Mouse (Mus musculus) lung, postnatal 0 days (tissue): ENCODE measurements around the gene Zfp69. TPM values are rescaled to one million over a fixed set of nuclear protein-coding genes. Genes with fewer than 3 reads are reported as not detected.
A peak's percentile ranks its signal among the peaks of the same experiment; 100 is the strongest.

Experiments used
- ATAC-seq: fragments of 200-750 bp; cut with Nextera tagmentation; 2 replicates; pipeline ENCODE4 v1.8.0; 2017; ENCODE audit warnings: moderate library complexity
- DNase-seq: peaks from one replicate; pipeline ENCODE4 v3.0.0-alpha.2; 2016; ENCODE audit warnings: low spot score
- H3K27ac ChIP-seq: fragments of 300-500 bp; sonication (generic); 2 replicates; pipeline ENCODE4 v1.5.1; 2014; ENCODE audit warnings: antibody characterized with exemption, mild to moderate bottlenecking, low read length, mixed read lengths
- H3K27me3 ChIP-seq: fragments of 300-500 bp; sonication (generic); replicated peaks from 2 replicates; pipeline ENCODE4 v1.6.1; 2014; ENCODE audit warnings: low read length, mixed read lengths; ENCODE audit not compliant: insufficient read depth
- H3K36me3 ChIP-seq: fragments of 300-500 bp; sonication (generic); 2 replicates; pipeline ENCODE4 v1.6.1; 2014; ENCODE audit warnings: low read length, mixed read lengths; ENCODE audit not compliant: insufficient read depth
- H3K4me1 ChIP-seq: fragments of 300-500 bp; sonication (generic); 2 replicates; pipeline ENCODE4 v1.6.1; 2014; ENCODE audit warnings: antibody characterized with exemption, low read depth, low read length, mixed read lengths; ENCODE audit not compliant: insufficient read depth
- H3K4me2 ChIP-seq: fragments of 300-500 bp; sonication (generic); replicated peaks from 2 replicates; pipeline ENCODE4 v1.6.1; 2014; ENCODE audit warnings: low read depth, mild to moderate bottlenecking, low read length, moderate library complexity, mixed read lengths
- H3K4me3 ChIP-seq: fragments of 300-500 bp; sonication (generic); 2 replicates; pipeline ENCODE4 v1.5.1; 2014; ENCODE audit warnings: low read depth, low read length
- H3K9ac ChIP-seq: fragments of 300-500 bp; sonication (generic); replicated peaks from 2 replicates; pipeline ENCODE4 v1.6.1; 2014; ENCODE audit warnings: low read depth, mild to moderate bottlenecking
- H3K9me3 ChIP-seq: fragments of 300-500 bp; sonication (generic); 2 replicates; pipeline ENCODE4 v1.6.1; 2016; ENCODE audit warnings: low read length, mixed read lengths
- CTCF ChIP-seq: IDR thresholded peaks from 2 replicates; pipeline ENCODE4 v1.5.1; 2016; ENCODE audit warnings: antibody characterized with exemption, mild to moderate bottlenecking
- EP300 ChIP-seq: IDR thresholded peaks from 2 replicates; pipeline ENCODE4 v1.6.1; 2016; ENCODE audit warnings: antibody characterized with exemption, mild to moderate bottlenecking, control low read depth
- WGBS: fragments of 180-500 bp; shearing (Covaris S2); extraction: QIAGEN DNeasy Blood & Tissue Kit; methylation state at CpG from one replicate; pipeline ENCODE4 v1.1.7; 2014; 5-methylcytosine and 5-hydroxymethylcytosine counted together
- polyA plus RNA-seq: library from polyadenylated mRNA; unstranded; fragments of >200 nt; fragmentation: Nextera tagmentation; extraction: Ambion mirVana; gene quantifications from 2 replicates; pipeline ENCODE4 v1.2.1, GENCODE M21; 2015

The Zfp69 gene
- 6.7 TPM in 2 replicates for polyA plus RNA-seq

DNA sequence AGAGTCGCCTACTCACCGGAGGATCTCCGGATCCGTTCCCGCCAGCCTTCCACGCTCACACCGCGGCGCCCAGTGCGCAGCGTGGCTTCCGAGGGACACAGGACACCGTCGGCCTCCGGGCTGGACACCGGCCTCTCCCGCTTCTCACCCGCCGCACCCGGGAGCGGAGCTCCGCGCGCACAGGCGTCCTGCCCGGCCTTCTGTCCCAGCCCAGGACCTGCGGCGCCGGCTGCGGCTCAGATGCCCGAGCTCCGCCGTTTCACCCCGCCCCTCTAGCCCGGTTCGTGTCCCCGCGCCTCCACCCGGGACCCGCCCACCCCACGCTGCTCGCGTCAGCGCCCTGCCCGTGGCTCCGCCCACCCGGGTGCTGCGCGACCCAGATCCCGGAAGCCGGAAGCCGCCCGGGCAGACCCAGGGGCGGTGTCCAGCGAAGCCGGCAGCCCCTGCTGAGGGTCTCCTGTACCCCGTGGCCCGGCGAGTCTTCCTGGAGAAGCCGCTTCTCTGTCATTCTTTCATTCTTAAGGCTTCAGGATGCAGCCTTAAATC, at the start of gene Zfp69:
TSS of gene Zfp69 (minus strand) at position 272 of the 546 bp plus-strand sequence.
- TF ChIP-seq EP300 (no peak), CTCF (no peak)
- Histone ChIP-seq H3K9ac (peak within 1 kb of the TSS; percentile 68), H3K4me1 (no peaks in the 10 kb centered on the region), H3K4me2 (peak within 1 kb of the TSS; percentile 94), H3K27me3 (no peaks in the 10 kb centered on the region), H3K4me3 (peak within 1 kb of the TSS; percentile 74), H3K36me3 (no peaks in the 10 kb centered on the region), H3K9me3 (no peaks in the 10 kb centered on the region), H3K27ac (peak within 1 kb of the TSS; percentile 93)
- ATAC-seq, result peak; percentile 98
- under 1% methylated on average over 52 of the region's 60 CpGs for WGBS
- peak; percentile 96 for DNase-seq

DNA sequence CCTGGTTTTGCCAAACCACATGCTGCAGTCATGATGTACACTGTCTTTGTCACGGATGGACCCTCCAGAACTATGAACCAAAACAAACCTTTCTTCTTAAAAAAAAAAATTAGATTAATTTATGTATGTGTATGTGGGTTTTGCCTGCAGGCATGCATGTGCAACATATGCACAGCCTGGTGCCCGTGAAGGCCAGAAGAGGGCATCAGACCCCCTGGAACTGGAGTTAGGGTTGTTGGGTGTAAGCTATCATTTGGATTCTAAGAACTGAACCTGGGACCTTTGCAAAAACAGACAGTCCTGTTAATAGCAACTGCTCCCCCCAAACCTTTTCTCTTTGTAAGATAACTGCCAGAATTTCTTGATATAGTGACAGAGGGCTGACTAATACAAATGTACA, 49.5 kb upstream of the Zfp69 start:
- H3K9ac ChIP-seq, result no peak overlapping the region
- H3K27ac ChIP-seq, result no peak overlapping the region
- H3K4me2 ChIP-seq, result no peak overlapping the region
- no peaks in the 10 kb centered on the region for H3K27me3 ChIP-seq
- H3K4me1 ChIP-seq, result peaks cover 7% of the 10 kb centered on the region; the same call in 1 of the 2 replicates
- H3K9me3 ChIP-seq, result no peaks in the 10 kb centered on the region
- no peak overlapping the region for H3K4me3 ChIP-seq
- TF ChIP-seq EP300 (no peak), CTCF (peak; percentile 11; the same call in 1 of the 2 replicates)
- DNase-seq, result no peak
- WGBS, result 75% methylated on average over 2 of the region's 2 CpGs
- no peak for ATAC-seq
- no peaks in the 10 kb centered on the region for H3K36me3 ChIP-seq

DNA sequence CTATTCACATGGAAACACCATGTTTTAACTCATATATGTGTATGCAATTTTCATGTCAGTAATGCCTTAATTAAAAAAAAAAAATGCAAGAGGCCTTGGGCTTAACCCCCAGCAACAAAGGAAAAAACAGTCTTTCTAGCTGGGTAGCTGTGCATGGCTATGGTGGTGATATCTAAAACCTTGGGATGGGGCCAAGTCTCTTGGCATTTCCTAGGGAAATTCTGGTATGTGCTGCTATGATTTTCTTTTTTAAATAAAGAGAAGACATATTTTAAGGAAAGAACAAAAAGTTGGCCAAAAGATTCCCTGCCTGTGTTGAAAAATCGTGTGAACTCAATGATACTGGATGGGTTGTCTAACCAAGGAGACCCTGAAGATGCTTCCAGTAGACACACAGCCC, 44.4 kb upstream of the Zfp69 start:
- ATAC-seq (no peak), DNase-seq (no peak)
- Histone ChIP-seq H3K9me3 (no peaks in the 10 kb centered on the region), H3K4me2 (no peak overlapping the region), H3K27me3 (no peaks in the 10 kb centered on the region), H3K27ac (no peak overlapping the region), H3K9ac (no peak overlapping the region), H3K36me3 (no peaks in the 10 kb centered on the region), H3K4me1 (peaks cover 3% of the 10 kb centered on the region; the same call in 1 of the 2 replicates), H3K4me3 (no peak overlapping the region)
- WGBS, result 36% methylated on average over 1 of the region's 1 CpGs
- no peak for TF ChIP-seq CTCF
- TF ChIP-seq EP300, result no peak

DNA sequence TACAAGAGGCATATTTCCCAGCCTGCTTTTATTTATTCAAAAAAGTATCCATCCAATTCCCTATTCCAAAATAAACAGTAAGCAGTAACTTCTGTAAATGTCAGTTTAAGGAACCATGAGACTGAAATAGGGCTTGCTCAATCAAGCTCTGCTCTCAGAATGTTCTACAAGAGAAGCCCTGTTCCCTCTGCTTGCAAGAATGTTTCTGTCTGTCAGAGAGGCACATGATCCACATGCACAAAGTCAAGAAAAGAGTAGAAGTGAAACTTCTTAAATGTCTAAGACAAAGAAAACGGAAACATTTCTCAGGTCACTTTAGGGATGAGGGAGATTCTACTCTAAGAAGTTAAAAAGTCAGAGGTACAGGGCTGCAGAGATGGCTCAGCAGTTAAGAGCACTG, 41.5 kb upstream of the Zfp69 start:
- TF ChIP-seq CTCF, result no peak
- Histone ChIP-seq H3K36me3 (no peaks in the 10 kb centered on the region), H3K27ac (no peak overlapping the region), H3K9me3 (no peaks in the 10 kb centered on the region), H3K27me3 (no peaks in the 10 kb centered on the region), H3K4me2 (no peak overlapping the region), H3K4me3 (no peak overlapping the region), H3K4me1 (peaks cover 3% of the 10 kb centered on the region; the same call in 1 of the 2 replicates), H3K9ac (no peak overlapping the region)
- DNase-seq, result peak; percentile 59
- ATAC-seq, result no peak
- WGBS, result 87% methylated on average over 1 of the region's 1 CpGs

DNA sequence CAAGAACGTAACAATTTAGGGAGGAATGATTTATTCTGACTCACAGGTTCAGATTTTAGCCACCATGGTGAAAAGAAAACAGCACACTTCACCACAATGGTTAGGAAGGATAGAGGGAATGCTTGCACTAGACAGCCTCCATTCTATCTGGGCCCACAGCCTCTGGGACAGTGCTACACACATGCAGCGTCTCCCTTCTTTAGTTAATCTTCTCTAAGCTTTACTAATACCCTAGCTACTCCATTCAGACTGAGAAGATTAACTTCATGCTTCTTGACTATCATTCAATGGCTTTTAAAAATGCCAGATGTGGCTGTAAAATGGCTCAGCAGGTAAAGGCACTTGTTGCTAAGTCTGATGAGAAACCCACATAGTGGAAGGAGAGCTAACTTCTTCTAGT, 40.8 kb upstream of the Zfp69 start:
- ATAC-seq (no peak), DNase-seq (no peak)
- no peak overlapping the region for H3K27ac ChIP-seq
- no peak overlapping the region for H3K4me2 ChIP-seq
- H3K36me3 ChIP-seq, result no peaks in the 10 kb centered on the region
- H3K4me3 ChIP-seq, result no peak overlapping the region
- H3K4me1 ChIP-seq, result peaks cover 3% of the 10 kb centered on the region; the same call in 1 of the 2 replicates
- TF ChIP-seq CTCF, result no peak
- TF ChIP-seq EP300, result no peak
- H3K9me3 ChIP-seq, result no peaks in the 10 kb centered on the region
- no peaks in the 10 kb centered on the region for H3K27me3 ChIP-seq
- WGBS, result 83% methylated on average over 2 of the region's 2 CpGs
- H3K9ac ChIP-seq, result no peak overlapping the region

DNA sequence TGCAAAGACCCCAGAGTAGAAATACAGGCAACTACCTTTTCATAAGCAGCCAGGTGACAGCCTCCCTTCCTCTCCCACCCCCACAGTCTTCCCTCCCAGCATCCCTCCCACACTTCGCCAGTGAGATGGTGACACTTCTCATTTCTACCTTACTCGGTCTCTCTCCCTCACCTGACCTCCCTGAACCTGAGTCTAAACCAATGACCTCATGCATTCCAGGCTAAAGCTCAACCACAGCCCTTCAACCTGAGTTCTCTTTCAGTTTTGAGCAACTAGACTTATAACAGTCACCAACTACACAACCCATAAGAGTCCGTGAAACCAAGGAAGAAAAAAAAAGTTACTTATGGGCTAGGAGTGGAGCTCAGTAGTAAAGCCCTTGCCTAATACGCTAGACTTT, 35.8 kb upstream of the Zfp69 start:
- H3K4me3 ChIP-seq, result no peak overlapping the region
- WGBS, result 62% methylated on average over 4 of the region's 4 CpGs

More for the DNA sequence above, 35.8 kb upstream of the Zfp69 start:
- no peak for ATAC-seq
- Histone ChIP-seq H3K4me2 (no peak overlapping the region), H3K27me3 (no peaks in the 10 kb centered on the region), H3K9me3 (no peaks in the 10 kb centered on the region), H3K27ac (no peak overlapping the region), H3K4me1 (no peaks in the 10 kb centered on the region), H3K36me3 (peaks cover 7% of the 10 kb centered on the region; the same call in 1 of the 2 replicates), H3K9ac (no peak overlapping the region)
- DNase-seq, result no peak
- no peak for TF ChIP-seq EP300
- TF ChIP-seq CTCF, result no peak
